Mouse (Mus musculus): ENCODE measurements around the gene Farsa. TPM values are rescaled to one million over a fixed set of nuclear protein-coding genes. Genes with fewer than 3 reads are reported as not detected.

Gene Farsa
- total RNA-seq, 2 experiments from 2014 or later = 29.7 to 31.4 TPM

GRCm38 (mm10) chr8:84910551-84910950 lies 53.8 kb downstream of the Farsa start:
- no peak for DNase-seq

GRCm38 (mm10) chr8:84911854-84912253 lies 55.1 kb downstream of the Farsa start:
- no peak for DNase-seq

GRCm38 (mm10) chr8:84912391-84912790 lies 55.6 kb downstream of the Farsa start:
- no peak for DNase-seq

- DNase-seq = no peak
Observed at GRCm38 (mm10) chr8:84912895-84913501, 56.2 kb downstream of the Farsa start.

- DNase-seq = no peak
Observed at GRCm38 (mm10) chr8:84913502-84913900, 56.7 kb downstream of the Farsa start.

GRCm38 (mm10) chr8:84913960-84914359 lies 57.2 kb downstream of the Farsa start:
- DNase-seq = no peak

- DNase-seq = no peak
Observed at GRCm38 (mm10) chr8:84915269-84915668, 58.5 kb downstream of the Farsa start.

GRCm38 (mm10) chr8:84917781-84918180 lies 61.0 kb downstream of the Farsa start:
- no peak for DNase-seq

- DNase-seq = no peak
Observed at GRCm38 (mm10) chr8:84918646-84919045, 61.9 kb downstream of the Farsa start.

Small RNAs within 50 kb of the gene (microRNA-seq; reads per million reads assigned to microRNA genes)
- gene Mir7069 = 0.50 to 0.95 reads per million in 2 experiments

Other genes with a start within 250 kb of the Farsa start
- gene Ier2, start 194.1 kb upstream of the Farsa start, total RNA-seq (2021) = 10 to 100 TPM; 10.9 to 17.6 TPM
- 10 to 100 TPM; 33.7 to 43.9 TPM for gene Trmt1, start 170.7 kb upstream of the Farsa start, total RNA-seq (2021)
- gene Nacc1, start 169.1 kb upstream of the Farsa start, total RNA-seq (2021) = 10 to 100 TPM; 38.2 to 39.1 TPM
- gene Lyl1, start 155.5 kb upstream of the Farsa start, total RNA-seq (2021) = 1 to 10 TPM; 3.3 to 5.4 TPM
- 1 to 10 TPM; 2.2 to 2.8 TPM for gene G430095P16Rik, start 134.0 kb upstream of the Farsa start, total RNA-seq (2021)
- gene Nfix, start 56.6 kb upstream of the Farsa start, total RNA-seq (2021) = 100 to 1,000 TPM; 598 to 734 TPM
- 1 to 10 TPM; 5.8 to 7.3 TPM for gene Dand5, start 34.2 kb upstream of the Farsa start, total RNA-seq (2021)
- 10 to 100 TPM; 30.3 to 33.4 TPM for gene Gadd45gip1, start 25.5 kb upstream of the Farsa start, total RNA-seq (2021)
- 100 to 1,000 TPM; 124 to 130 TPM for gene Rad23a, start 16.3 kb upstream of the Farsa start, total RNA-seq (2021)
- gene Calr, start 10.1 kb upstream of the Farsa start, total RNA-seq (2021) = 100 to 1,000 TPM; 234 to 286 TPM
- gene Syce2, start 15.1 kb downstream of the Farsa start, total RNA-seq (2021) = 1 to 10 TPM; 4.7 to 5.2 TPM
- 10 to 100 TPM; 21.1 to 24.1 TPM for gene Gcdh, start 36.9 kb downstream of the Farsa start, total RNA-seq (2021)
- under 1 TPM in 1 of 2 experiments, not detected in 1; 0.84 TPM for gene Klf1, start 44.9 kb downstream of the Farsa start, total RNA-seq (2021)
- gene Dnase2a, start 51.6 kb downstream of the Farsa start, total RNA-seq (2021) = 1 to 10 TPM; 5.7 to 6.2 TPM
- gene Mast1, start 80.4 kb downstream of the Farsa start, total RNA-seq (2021) = under 1 TPM; 0.20 to 0.45 TPM
- not detected for gene Rtbdn, start 90.0 kb downstream of the Farsa start, total RNA-seq (2021)
- not detected for gene Gm49661, start 112.4 kb downstream of the Farsa start, total RNA-seq (2021)
- gene Prdx2, start 112.6 kb downstream of the Farsa start, total RNA-seq (2021) = 100 to 1,000 TPM; 260 to 267 TPM
- gene Rnaseh2a, start 112.8 kb downstream of the Farsa start, total RNA-seq (2021) = 10 to 100 TPM; 26.7 to 36.8 TPM
- 1 to 10 TPM; 5.8 to 8.9 TPM for gene Junb, start 121.7 kb downstream of the Farsa start, total RNA-seq (2021)
- gene Hook2, start 133.6 kb downstream of the Farsa start, total RNA-seq (2021) = 1 to 10 TPM; 2.3 to 2.7 TPM
- gene Best2, start 157.5 kb downstream of the Farsa start, total RNA-seq (2021) = not detected
- gene Asna1, start 168.3 kb downstream of the Farsa start, total RNA-seq (2021) = 10 to 100 TPM; 47.4 to 47.8 TPM
- 10 to 100 TPM; 94.0 to 98.0 TPM for gene Trir, start 169.8 kb downstream of the Farsa start, total RNA-seq (2021)
- 10 to 100 TPM; 27.7 to 35.6 TPM for gene Tnpo2, start 179.9 kb downstream of the Farsa start, total RNA-seq (2021)
- 1 to 10 TPM; 5.5 to 7.5 TPM for gene Fbxw9, start 203.1 kb downstream of the Farsa start, total RNA-seq (2021)
- not detected for gene Gm5741, start 211.0 kb downstream of the Farsa start, total RNA-seq (2021)
- gene Dhps, start 214.8 kb downstream of the Farsa start, total RNA-seq (2021) = 10 to 100 TPM; 20.6 to 22.1 TPM
- 10 to 100 TPM; 41.1 to 48.0 TPM for gene Wdr83os, start 223.8 kb downstream of the Farsa start, total RNA-seq (2021)
- 10 to 100 TPM; 18.2 to 21.6 TPM for gene Wdr83, start 224.3 kb downstream of the Farsa start, total RNA-seq (2021)
- gene Man2b1, start 226.3 kb downstream of the Farsa start, total RNA-seq (2021) = 10 to 100 TPM; 16.6 to 20.9 TPM